Mouse (Mus musculus): ENCODE measurements around the gene Epb41l5.

GRCm38 (mm10) chr1:119666904-119667303 is 18.1 kb upstream of the Epb41l5 start:
- no peak for TF ChIP-seq GATA1 (IDR thresholded peaks at IDR 0.05; ENCODE audit: low read length)
- TF ChIP-seq TAL1 (IDR thresholded peaks at IDR 0.05; ENCODE audit: low read length) = no peak

Measured in erythroblast, embryonic 14.5 days (primary cell).